Mouse (Mus musculus): Measurements from ENCODE around the gene Gm20517. TPM values are rescaled to one million over a fixed set of nuclear protein-coding genes. Genes with fewer than 3 reads are reported as not detected.

Gm20517 gene
- total RNA-seq, 2 experiments from 2014 or later: 3.0 to 3.5 TPM

- DNase-seq: no peak
- intact Hi-C loops (cut with DNase I): no loop called here
Measured at GRCm38 (mm10) chr17:47658741-47659243, 47.4 kb downstream of the Gm20517 start.

- DNase-seq: no peak
Measured at GRCm38 (mm10) chr17:47663009-47663713, 51.8 kb downstream of the Gm20517 start.

GRCm38 (mm10) chr17:47664474-47664873, 53.1 kb downstream of the Gm20517 start:
- no peak for DNase-seq
- intact Hi-C loops (cut with DNase I): no loop called here

More at GRCm38 (mm10) chr17:47663009-47663713, 51.8 kb downstream of the Gm20517 start:
- intact Hi-C loops (cut with DNase I): no loop called here

- intact Hi-C loops (cut with DNase I): no loop called here
- DNase-seq: no peak
Measured at GRCm38 (mm10) chr17:47669166-47669565, 57.8 kb downstream of the Gm20517 start.

GRCm38 (mm10) chr17:47671988-47672310, 60.6 kb downstream of the Gm20517 start:
- DNase-seq: no peak
- intact Hi-C loops (cut with DNase I): loop anchor here (10.0 kb wide), 1 partner anchor 267 kb away; the partner anchor contains the start of gene Guca1a

- intact Hi-C loops (cut with DNase I): loop anchor here (10.0 kb wide), 1 partner anchor 268 kb away; the partner anchor contains the start of gene Guca1a
- DNase-seq: peak; percentile 71 to 75
Measured at GRCm38 (mm10) chr17:47672311-47673111, 61.1 kb downstream of the Gm20517 start.

- peak; percentile 75 to 86 for DNase-seq
- intact Hi-C loops (cut with DNase I): loop anchor here (5.0 to 10.0 kb wide), 3 partner anchors 44 to 272 kb away; partner anchors contain the start of genes Bysl, Gm20517, Guca1a and Med20
Measured at GRCm38 (mm10) chr17:47676581-47676980, 65.2 kb downstream of the Gm20517 start.

GRCm38 (mm10) chr17:47678238-47678637, 66.8 kb downstream of the Gm20517 start:
- intact Hi-C loops (cut with DNase I): loop anchor here (5.0 to 10.0 kb wide), 3 partner anchors 46 to 273 kb away; partner anchors contain the start of genes Bysl, Gm20517, Guca1a and Med20
- no peak for DNase-seq

GRCm38 (mm10) chr17:47678702-47679101, 67.3 kb downstream of the Gm20517 start:
- no peak for DNase-seq
- intact Hi-C loops (cut with DNase I): loop anchor here (5.0 to 10.0 kb wide), 3 partner anchors 46 to 274 kb away; partner anchors contain the start of genes Bysl, Gm20517, Guca1a and Med20

GRCm38 (mm10) chr17:47682836-47683235, 71.4 kb downstream of the Gm20517 start:
- intact Hi-C loops (cut with DNase I): no loop called here
- DNase-seq: no peak

GRCm38 (mm10) chr17:47687409-47688343, 76.3 kb downstream of the Gm20517 start:
- DNase-seq: peak; percentile 95 to 97
- intact Hi-C loops (cut with DNase I): loop anchor here (5.0 kb wide), 1 partner anchor 175 kb away; no protein-coding TSS in a partner anchor

GRCm38 (mm10) chr17:47688344-47688607, 76.9 kb downstream of the Gm20517 start, which contains the start of gene Tomm6:
Gene Tomm6, minus strand, starts transcription at chr17:47688386.
- DNase-seq: no peak
- intact Hi-C loops (cut with DNase I): loop anchor here (5.0 kb wide), 1 partner anchor 176 kb away; no protein-coding TSS in a partner anchor

GRCm38 (mm10) chr17:47688608-47689575, 77.5 kb downstream of the Gm20517 start, which contains the start of gene Frs3:
Gene Frs3, plus strand, starts transcription at chr17:47689030.
- intact Hi-C loops (cut with DNase I): loop anchor here (5.0 kb wide), 1 partner anchor 177 kb away; no protein-coding TSS in a partner anchor
- DNase-seq: peak; percentile 77 to 79

GRCm38 (mm10) chr17:47689894-47690293, 78.5 kb downstream of the Gm20517 start:
- intact Hi-C loops (cut with DNase I): loop anchor here (5.0 kb wide), 1 partner anchor 178 kb away; no protein-coding TSS in a partner anchor

GRCm38 (mm10) chr17:47691650-47692049, 80.3 kb downstream of the Gm20517 start:
- intact Hi-C loops (cut with DNase I): no loop called here
- no peak for DNase-seq

More at GRCm38 (mm10) chr17:47689894-47690293, 78.5 kb downstream of the Gm20517 start:
- DNase-seq: no peak

GRCm38 (mm10) chr17:47693671-47694441, 82.5 kb downstream of the Gm20517 start:
- intact Hi-C loops (cut with DNase I): no loop called here
- peak; percentile 25 to 39 for DNase-seq

GRCm38 (mm10) chr17:47694442-47694502, 82.9 kb downstream of the Gm20517 start, which contains the start of gene Gm21981:
Gene Gm21981, minus strand, starts transcription at chr17:47694455.
- no peak for DNase-seq
- intact Hi-C loops (cut with DNase I): no loop called here
